Mouse (Mus musculus) thymus, adult 2 months (tissue): ENCODE measurements around the gene Gm20388.

Experiments
- CTCF ChIP-seq: fragments of 200-500 bp; IDR thresholded peaks from 2 replicates; pipeline ENCODE4 v1.5.1; 2012; ENCODE audit warnings: mild to moderate bottlenecking, control low read depth, low read length, moderate library complexity, borderline replicate concordance; ENCODE audit not compliant: control insufficient read depth, poor library complexity, insufficient read depth; ENCODE audit errors: extremely low read depth
- POLR2A ChIP-seq: fragments of 200-500 bp; IDR thresholded peaks from 2 replicates; pipeline ENCODE4 v1.6.1; 2012; ENCODE audit warnings: mild to moderate bottlenecking, low read length, control low read depth, moderate library complexity; ENCODE audit not compliant: control insufficient read depth, poor library complexity, insufficient read depth; ENCODE audit errors: extremely low read depth

- TF ChIP-seq CTCF (no peak), POLR2A (no peak)
These were observed 1300.0 kb downstream of the Gm20388 start for GRCm38 (mm10) chr8:121210627-121211026.
